Mouse (Mus musculus): Measurements from ENCODE around the gene Man2c1.

- TF ChIP-seq CTCF (IDR thresholded peaks at IDR 0.05; ENCODE audit: low read depth) (no peak), EP300 (IDR thresholded peaks at IDR 0.05; ENCODE audit: low read depth) (no peak)
Measured at GRCm38 (mm10) chr9:57163137-57163536, 32.6 kb downstream of the Man2c1 start.

All from liver, postnatal 0 days (tissue).